Mouse (Mus musculus) neural tube, embryonic 10.5 days (tissue): ENCODE results near the gene Mctp1.
"Not testable (repeated sequence)": the region's sequence is repeated elsewhere in the genome, so short reads cannot be mapped to it uniquely, and the experiment has no call there.

ENCODE experiments used
- DNase-seq: peaks from one replicate; pipeline ENCODE4 v3.0.0-alpha.2; 2017; ENCODE audit warnings: low spot score; ENCODE audit errors: extremely low spot score

Gene Mctp1

GRCm38 (mm10) chr13:76481601-76482000 lies 97.3 kb downstream of the Mctp1 start:
- DNase-seq: no peak

GRCm38 (mm10) chr13:76482998-76483397 lies 98.7 kb downstream of the Mctp1 start:
- no peak for DNase-seq

- no peak for DNase-seq
These were observed 99.9 kb downstream of the Mctp1 start for GRCm38 (mm10) chr13:76484086-76484709.

- no peak for DNase-seq
These were observed 131.6 kb downstream of the Mctp1 start for GRCm38 (mm10) chr13:76515896-76516295.

DNA sequence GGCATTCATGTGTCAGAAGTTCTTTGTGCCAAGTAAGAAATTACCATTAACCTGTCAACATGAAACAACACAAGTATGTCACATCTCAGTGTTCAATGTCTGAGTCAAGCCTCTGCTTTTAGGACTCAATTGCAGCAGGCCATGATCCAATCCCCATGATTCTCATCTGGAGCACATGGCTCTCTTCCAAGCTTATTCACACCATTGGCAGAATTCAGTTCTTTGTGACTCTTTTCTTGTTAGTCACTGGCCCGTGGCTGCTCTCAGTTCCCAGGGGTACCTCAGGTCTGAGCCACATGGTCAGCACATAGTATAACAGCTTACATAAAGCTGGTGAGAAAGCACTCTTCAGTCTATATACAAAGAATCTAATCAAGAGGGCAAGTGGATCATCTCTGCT lies 138.8 kb downstream of the Mctp1 start:
- no peak for DNase-seq

GRCm38 (mm10) chr13:76527326-76527725 lies 143.0 kb downstream of the Mctp1 start:
- no peak for DNase-seq

GRCm38 (mm10) chr13:76527751-76528150 lies 143.4 kb downstream of the Mctp1 start:
- DNase-seq: no peak

- DNase-seq: no peak
These were observed 145.6 kb downstream of the Mctp1 start for GRCm38 (mm10) chr13:76529915-76530314.

GRCm38 (mm10) chr13:76530867-76531504 lies 146.7 kb downstream of the Mctp1 start:
- no peak for DNase-seq

DNA sequence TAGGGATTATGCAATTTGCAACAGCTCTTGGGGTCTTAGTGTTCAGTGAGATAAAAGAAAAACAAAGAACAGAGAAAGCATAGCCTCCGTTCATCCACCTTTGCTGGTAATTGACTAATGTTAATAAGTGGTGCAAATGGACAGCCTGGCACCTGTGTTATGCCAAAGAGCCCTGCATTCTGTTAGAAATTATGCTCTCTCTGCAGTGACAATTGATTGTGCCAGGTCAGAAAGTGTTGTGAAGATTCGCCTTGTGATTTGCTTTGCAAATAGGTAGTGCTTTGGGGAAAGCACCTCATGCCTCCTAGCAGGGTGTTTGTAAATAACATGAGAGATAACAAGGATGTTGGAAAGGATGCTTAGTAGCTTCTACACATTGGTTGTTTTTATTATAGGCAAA lies 163.5 kb downstream of the Mctp1 start:
- DNase-seq: no peak

DNA sequence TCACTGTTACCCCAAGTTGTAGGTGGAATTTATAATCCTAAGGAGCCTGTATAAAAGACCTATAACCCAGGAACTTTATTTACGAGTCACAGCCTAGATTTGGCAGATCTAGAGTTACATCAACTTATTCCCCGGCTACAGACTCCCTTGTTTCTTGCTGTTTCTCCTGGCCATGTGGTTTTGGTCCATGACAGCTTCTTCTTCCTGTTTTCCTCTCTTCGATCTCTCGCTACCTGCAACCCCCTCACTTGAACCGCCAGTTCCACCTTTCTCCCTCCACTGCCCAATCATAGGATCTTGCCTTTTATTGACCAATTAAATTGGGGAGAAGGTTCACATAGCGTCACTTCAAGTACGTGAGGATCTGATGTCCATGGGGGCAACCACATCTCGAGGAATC lies 176.6 kb downstream of the Mctp1 start:
- no peak for DNase-seq

GRCm38 (mm10) chr13:76561594-76561993 lies 177.3 kb downstream of the Mctp1 start:
- DNase-seq: no peak

- DNase-seq: no peak
These were observed 179.7 kb downstream of the Mctp1 start for GRCm38 (mm10) chr13:76564061-76564460.

DNA sequence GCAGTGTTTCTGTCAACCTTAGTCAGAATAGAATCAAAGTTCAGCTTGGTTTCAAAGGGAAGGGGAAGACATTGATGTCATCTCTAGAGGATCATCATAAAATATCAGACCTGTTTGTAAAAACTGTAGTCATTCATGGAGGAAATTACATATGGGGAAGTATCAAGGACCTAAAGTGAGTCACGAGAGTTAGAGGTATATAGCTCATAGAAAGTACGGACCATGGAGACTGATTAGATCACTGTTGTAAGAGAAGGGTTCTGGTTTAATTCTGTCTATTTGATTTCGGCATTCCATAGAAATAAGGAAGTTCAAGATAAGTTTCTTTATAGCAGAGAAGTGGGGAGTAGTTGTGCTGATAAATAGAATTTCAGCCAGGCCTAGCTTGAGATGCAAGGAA lies 181.7 kb downstream of the Mctp1 start:
- no peak for DNase-seq

DNA sequence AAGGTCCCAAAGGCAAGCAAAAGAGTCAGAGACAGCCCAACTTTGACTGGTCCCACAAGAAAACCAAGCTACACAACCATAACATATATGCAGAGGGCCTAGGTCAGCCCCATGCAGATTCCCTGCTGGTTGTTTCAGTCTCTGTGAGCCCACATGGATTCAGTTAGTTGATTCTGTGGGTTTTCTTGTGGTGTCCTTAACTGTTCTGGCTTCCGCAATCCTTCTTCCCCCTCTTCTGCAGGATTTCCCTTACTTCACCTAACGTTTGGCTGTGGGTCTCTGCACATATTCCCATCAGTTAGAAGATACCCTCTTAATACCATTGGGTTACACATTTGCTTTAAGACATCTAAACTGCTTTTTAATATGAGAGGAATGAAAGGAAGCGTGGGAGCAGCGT lies 183.1 kb downstream of the Mctp1 start:
- no peak for DNase-seq

DNA sequence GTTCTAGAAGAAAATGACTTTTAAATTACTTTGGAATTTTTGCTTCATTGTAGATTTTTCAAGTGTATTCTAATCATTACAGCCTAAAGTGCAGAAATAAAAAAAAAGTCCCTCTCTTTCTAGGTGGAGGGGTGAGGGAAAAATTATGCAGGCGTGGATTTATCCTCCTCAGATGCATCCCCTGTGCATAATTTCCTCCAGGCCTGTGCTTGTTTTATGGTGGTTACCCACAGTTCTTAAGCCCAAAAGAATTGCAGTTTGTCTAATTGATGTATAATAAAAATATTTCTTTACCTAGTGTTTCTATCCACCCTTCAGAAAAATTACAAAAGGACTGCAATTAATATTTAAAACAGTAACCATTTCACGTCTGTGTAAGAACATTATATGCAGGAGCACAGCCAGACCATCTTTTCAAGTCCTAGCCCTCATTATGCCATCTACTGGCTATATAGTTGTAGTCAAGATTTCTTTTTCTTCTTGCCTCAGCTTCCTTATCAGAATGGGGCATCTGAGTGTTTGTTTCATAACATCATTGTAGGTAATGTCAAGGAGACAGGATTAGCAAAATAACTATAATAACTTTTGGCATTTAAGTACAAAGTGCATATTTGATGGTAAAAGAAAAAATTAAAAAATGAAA lies 184.4 kb downstream of the Mctp1 start:
- DNase-seq: no peak

- no peak for DNase-seq
These were observed 195.1 kb downstream of the Mctp1 start for GRCm38 (mm10) chr13:76579414-76579813.

GRCm38 (mm10) chr13:76585447-76585846 lies 201.1 kb downstream of the Mctp1 start:
- DNase-seq: no peak

GRCm38 (mm10) chr13:76590709-76591108 lies 206.4 kb downstream of the Mctp1 start:
- DNase-seq: not testable (repeated sequence)

- no peak for DNase-seq
These were observed 206.9 kb downstream of the Mctp1 start for GRCm38 (mm10) chr13:76591189-76591588.

GRCm38 (mm10) chr13:76591692-76592091 lies 207.4 kb downstream of the Mctp1 start:
- no peak for DNase-seq

DNA sequence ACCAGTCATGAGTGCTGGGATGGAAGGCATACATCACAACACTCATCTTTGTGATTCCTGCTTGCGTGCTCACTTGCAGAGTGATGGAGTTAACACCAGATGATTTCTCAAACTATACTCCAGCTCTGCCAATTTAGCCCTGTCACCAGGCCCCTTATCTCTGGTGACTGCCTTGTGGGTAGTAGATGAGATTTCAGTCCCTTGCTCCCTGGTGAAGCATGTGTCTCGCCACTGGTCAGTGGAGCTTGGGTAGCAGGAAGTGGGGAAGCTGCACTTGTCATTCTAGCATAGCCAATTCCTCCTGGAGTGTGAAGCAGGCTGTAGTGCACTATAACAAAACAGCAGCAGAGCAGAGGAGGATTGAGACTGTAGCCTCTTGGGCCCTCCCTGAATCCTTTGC lies 208.6 kb downstream of the Mctp1 start:
- DNase-seq: no peak

DNA sequence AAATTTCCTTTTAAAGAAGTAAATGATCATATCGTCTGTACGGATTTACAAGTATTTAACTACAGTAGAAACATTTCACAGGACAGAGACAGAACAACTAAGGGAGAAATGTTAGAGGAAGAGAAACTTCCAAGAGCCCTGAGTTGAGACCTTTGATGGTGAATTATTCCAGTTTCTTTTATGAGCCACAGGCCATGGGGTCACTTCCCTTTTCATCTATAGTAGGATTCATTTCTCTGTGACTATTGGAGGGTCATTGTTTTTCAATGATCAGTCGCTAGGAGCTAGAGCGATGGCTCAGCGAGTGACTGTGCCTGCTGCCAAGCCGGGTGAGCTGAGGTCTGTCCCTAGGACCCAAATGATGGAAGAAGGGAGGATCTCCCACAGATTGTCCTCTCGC lies 212.7 kb downstream of the Mctp1 start:
- no peak for DNase-seq
